Mouse (Mus musculus): ENCODE results near the gene Crybg3. TPM values are rescaled to one million over a fixed set of nuclear protein-coding genes. Genes with fewer than 3 reads are reported as not detected.

The Crybg3 gene
- polyA plus RNA-seq, 1 experiment from 2014 or later, result 7.3 TPM

GRCm38 (mm10) chr16:59587816-59588215, 13.0 kb downstream of the Crybg3 start:
- WGBS, result 84% methylated on average over 10 of the region's 10 CpGs
- no peak for ATAC-seq (ENCODE audit: insufficient read depth, low FRiP score, low TSS enrichment)
- no peaks in the 10 kb centered on the region for H3K4me1 ChIP-seq (ENCODE audit: control insufficient read depth, insufficient read depth, low read length)
- no peaks in the 10 kb centered on the region for H3K36me3 ChIP-seq (ENCODE audit: control insufficient read depth, insufficient read depth, low read length)
- H3K9me3 ChIP-seq (ENCODE audit: control insufficient read depth, low read length), result no peaks in the 10 kb centered on the region
- no peak overlapping the region for H3K4me3 ChIP-seq (ENCODE audit: low read depth, low read length)
- no peak overlapping the region for H3K9ac ChIP-seq (ENCODE audit: low read length)
- H3K27ac ChIP-seq (ENCODE audit: low read depth, low read length), result no peak overlapping the region
- H3K4me2 ChIP-seq (ENCODE audit: low read depth), result no peak overlapping the region
- no peak for DNase-seq (ENCODE audit: low spot score)
- H3K27me3 ChIP-seq (ENCODE audit: control insufficient read depth, insufficient read depth, low read length), result no peaks in the 10 kb centered on the region

GRCm38 (mm10) chr16:59586911-59587310, 13.9 kb downstream of the Crybg3 start:
- Histone ChIP-seq H3K36me3 (ENCODE audit: control insufficient read depth, insufficient read depth, low read length) (no peaks in the 10 kb centered on the region), H3K4me1 (ENCODE audit: control insufficient read depth, insufficient read depth, low read length) (no peaks in the 10 kb centered on the region), H3K4me2 (ENCODE audit: low read depth) (no peak overlapping the region), H3K27me3 (ENCODE audit: control insufficient read depth, insufficient read depth, low read length) (no peaks in the 10 kb centered on the region), H3K27ac (ENCODE audit: low read depth, low read length) (no peak overlapping the region), H3K9me3 (ENCODE audit: control insufficient read depth, low read length) (no peaks in the 10 kb centered on the region), H3K4me3 (ENCODE audit: low read depth, low read length) (no peak overlapping the region), H3K9ac (ENCODE audit: low read length) (no peak overlapping the region)
- DNase-seq (ENCODE audit: low spot score), result no peak
- no peak for ATAC-seq (ENCODE audit: insufficient read depth, low FRiP score, low TSS enrichment)
- 92% methylated on average over 8 of the region's 8 CpGs for WGBS

- 67% methylated on average over 6 of the region's 6 CpGs for WGBS
Measured at GRCm38 (mm10) chr16:59586276-59586675, 14.5 kb downstream of the Crybg3 start.

GRCm38 (mm10) chr16:59585706-59586244, 15.0 kb downstream of the Crybg3 start:
- H3K9me3 ChIP-seq (ENCODE audit: control insufficient read depth, low read length), result no peaks in the 10 kb centered on the region
- DNase-seq (ENCODE audit: low spot score) (no peak), ATAC-seq (ENCODE audit: insufficient read depth, low FRiP score, low TSS enrichment) (no peak)
- 84% methylated on average over 4 of the region's 4 CpGs for WGBS
- H3K4me1 ChIP-seq (ENCODE audit: control insufficient read depth, insufficient read depth, low read length), result no peaks in the 10 kb centered on the region
- no peak overlapping the region for H3K27ac ChIP-seq (ENCODE audit: low read depth, low read length)
- H3K4me3 ChIP-seq (ENCODE audit: low read depth, low read length), result no peak overlapping the region
- no peaks in the 10 kb centered on the region for H3K27me3 ChIP-seq (ENCODE audit: control insufficient read depth, insufficient read depth, low read length)
- H3K36me3 ChIP-seq (ENCODE audit: control insufficient read depth, insufficient read depth, low read length), result no peaks in the 10 kb centered on the region
- H3K4me2 ChIP-seq (ENCODE audit: low read depth), result no peak overlapping the region
- H3K9ac ChIP-seq (ENCODE audit: low read length), result no peak overlapping the region

More at GRCm38 (mm10) chr16:59586276-59586675, 14.5 kb downstream of the Crybg3 start:
- no peak overlapping the region for H3K9ac ChIP-seq (ENCODE audit: low read length)
- DNase-seq (ENCODE audit: low spot score) (no peak), ATAC-seq (ENCODE audit: insufficient read depth, low FRiP score, low TSS enrichment) (0 out of 2 replicates have a peak, but pooled peaks have one; percentile 39)
- H3K4me3 ChIP-seq (ENCODE audit: low read depth, low read length), result no peak overlapping the region
- H3K9me3 ChIP-seq (ENCODE audit: control insufficient read depth, low read length), result no peaks in the 10 kb centered on the region
- no peaks in the 10 kb centered on the region for H3K27me3 ChIP-seq (ENCODE audit: control insufficient read depth, insufficient read depth, low read length)
- no peaks in the 10 kb centered on the region for H3K36me3 ChIP-seq (ENCODE audit: control insufficient read depth, insufficient read depth, low read length)
- H3K4me2 ChIP-seq (ENCODE audit: low read depth), result no peak overlapping the region
- H3K4me1 ChIP-seq (ENCODE audit: control insufficient read depth, insufficient read depth, low read length), result no peaks in the 10 kb centered on the region
- no peak overlapping the region for H3K27ac ChIP-seq (ENCODE audit: low read depth, low read length)

- H3K9ac ChIP-seq (ENCODE audit: low read length), result no peak overlapping the region
- H3K4me3 ChIP-seq (ENCODE audit: low read depth, low read length), result no peak overlapping the region
- ATAC-seq (ENCODE audit: insufficient read depth, low FRiP score, low TSS enrichment), result no peak
- H3K27me3 ChIP-seq (ENCODE audit: control insufficient read depth, insufficient read depth, low read length), result no peaks in the 10 kb centered on the region
- DNase-seq (ENCODE audit: low spot score), result no peak
- H3K36me3 ChIP-seq (ENCODE audit: control insufficient read depth, insufficient read depth, low read length), result no peaks in the 10 kb centered on the region
- no peak overlapping the region for H3K4me2 ChIP-seq (ENCODE audit: low read depth)
- WGBS, result 86% methylated on average over 5 of the region's 5 CpGs
- H3K27ac ChIP-seq (ENCODE audit: low read depth, low read length), result no peak overlapping the region
- H3K4me1 ChIP-seq (ENCODE audit: control insufficient read depth, insufficient read depth, low read length), result no peaks in the 10 kb centered on the region
- H3K9me3 ChIP-seq (ENCODE audit: control insufficient read depth, low read length), result no peaks in the 10 kb centered on the region
Measured at GRCm38 (mm10) chr16:59583515-59583914, 17.3 kb downstream of the Crybg3 start.

GRCm38 (mm10) chr16:59579237-59579636, 21.5 kb downstream of the Crybg3 start:
- DNase-seq (ENCODE audit: low spot score), result no peak
- Histone ChIP-seq H3K27me3 (ENCODE audit: control insufficient read depth, insufficient read depth, low read length) (no peaks in the 10 kb centered on the region), H3K9me3 (ENCODE audit: control insufficient read depth, low read length) (no peaks in the 10 kb centered on the region), H3K36me3 (ENCODE audit: control insufficient read depth, insufficient read depth, low read length) (no peaks in the 10 kb centered on the region), H3K27ac (ENCODE audit: low read depth, low read length) (no peak overlapping the region), H3K4me3 (ENCODE audit: low read depth, low read length) (no peak overlapping the region), H3K9ac (ENCODE audit: low read length) (no peak overlapping the region), H3K4me1 (ENCODE audit: control insufficient read depth, insufficient read depth, low read length) (no peaks in the 10 kb centered on the region), H3K4me2 (ENCODE audit: low read depth) (no peak overlapping the region)
- ATAC-seq (ENCODE audit: insufficient read depth, low FRiP score, low TSS enrichment), result no peak
- WGBS, result 93% methylated on average over 8 of the region's 8 CpGs

- H3K9ac ChIP-seq (ENCODE audit: low read length), result no peak overlapping the region
Measured at GRCm38 (mm10) chr16:59573961-59574360, 26.8 kb downstream of the Crybg3 start.

GRCm38 (mm10) chr16:59572685-59573084, 28.1 kb downstream of the Crybg3 start:
- no peak for DNase-seq (ENCODE audit: low spot score)
- 93% methylated on average over 3 of the region's 3 CpGs for WGBS

More at GRCm38 (mm10) chr16:59573961-59574360, 26.8 kb downstream of the Crybg3 start:
- 59% methylated on average over 11 of the region's 11 CpGs for WGBS
- DNase-seq (ENCODE audit: low spot score) (no peak), ATAC-seq (ENCODE audit: insufficient read depth, low FRiP score, low TSS enrichment) (no peak)
- no peaks in the 10 kb centered on the region for H3K9me3 ChIP-seq (ENCODE audit: control insufficient read depth, low read length)
- no peaks in the 10 kb centered on the region for H3K36me3 ChIP-seq (ENCODE audit: control insufficient read depth, insufficient read depth, low read length)
- H3K4me3 ChIP-seq (ENCODE audit: low read depth, low read length), result no peak overlapping the region
- no peak overlapping the region for H3K4me2 ChIP-seq (ENCODE audit: low read depth)
- H3K27ac ChIP-seq (ENCODE audit: low read depth, low read length), result no peak overlapping the region
- H3K27me3 ChIP-seq (ENCODE audit: control insufficient read depth, insufficient read depth, low read length), result no peaks in the 10 kb centered on the region
- no peaks in the 10 kb centered on the region for H3K4me1 ChIP-seq (ENCODE audit: control insufficient read depth, insufficient read depth, low read length)

GRCm38 (mm10) chr16:59570807-59571206, 30.0 kb downstream of the Crybg3 start:
- 96% methylated on average over 8 of the region's 8 CpGs for WGBS
- no peaks in the 10 kb centered on the region for H3K4me1 ChIP-seq (ENCODE audit: control insufficient read depth, insufficient read depth, low read length)
- no peak overlapping the region for H3K9ac ChIP-seq (ENCODE audit: low read length)
- ATAC-seq (ENCODE audit: insufficient read depth, low FRiP score, low TSS enrichment) (no peak), DNase-seq (ENCODE audit: low spot score) (no peak)
- H3K36me3 ChIP-seq (ENCODE audit: control insufficient read depth, insufficient read depth, low read length), result no peaks in the 10 kb centered on the region
- H3K4me2 ChIP-seq (ENCODE audit: low read depth), result no peak overlapping the region
- no peaks in the 10 kb centered on the region for H3K27me3 ChIP-seq (ENCODE audit: control insufficient read depth, insufficient read depth, low read length)
- no peak overlapping the region for H3K27ac ChIP-seq (ENCODE audit: low read depth, low read length)
- H3K9me3 ChIP-seq (ENCODE audit: control insufficient read depth, low read length), result no peaks in the 10 kb centered on the region
- H3K4me3 ChIP-seq (ENCODE audit: low read depth, low read length), result no peak overlapping the region

More at GRCm38 (mm10) chr16:59572685-59573084, 28.1 kb downstream of the Crybg3 start:
- Histone ChIP-seq H3K4me1 (ENCODE audit: control insufficient read depth, insufficient read depth, low read length) (no peaks in the 10 kb centered on the region), H3K4me2 (ENCODE audit: low read depth) (no peak overlapping the region), H3K36me3 (ENCODE audit: control insufficient read depth, insufficient read depth, low read length) (no peaks in the 10 kb centered on the region), H3K27me3 (ENCODE audit: control insufficient read depth, insufficient read depth, low read length) (no peaks in the 10 kb centered on the region), H3K9ac (ENCODE audit: low read length) (no peak overlapping the region), H3K4me3 (ENCODE audit: low read depth, low read length) (no peak overlapping the region), H3K9me3 (ENCODE audit: control insufficient read depth, low read length) (no peaks in the 10 kb centered on the region), H3K27ac (ENCODE audit: low read depth, low read length) (no peak overlapping the region)
- ATAC-seq (ENCODE audit: insufficient read depth, low FRiP score, low TSS enrichment), result no peak

Measured in neural tube, embryonic 11.5 days (tissue).